Mouse (Mus musculus): Measurements from ENCODE around the gene Snrnp25. TPM values are rescaled to one million over a fixed set of nuclear protein-coding genes. Genes with fewer than 3 reads are reported as not detected.

Snrnp25 gene
- total and polyA plus RNA-seq, 3 experiments = 130 to 158 TPM; not detected in 1

DNA sequence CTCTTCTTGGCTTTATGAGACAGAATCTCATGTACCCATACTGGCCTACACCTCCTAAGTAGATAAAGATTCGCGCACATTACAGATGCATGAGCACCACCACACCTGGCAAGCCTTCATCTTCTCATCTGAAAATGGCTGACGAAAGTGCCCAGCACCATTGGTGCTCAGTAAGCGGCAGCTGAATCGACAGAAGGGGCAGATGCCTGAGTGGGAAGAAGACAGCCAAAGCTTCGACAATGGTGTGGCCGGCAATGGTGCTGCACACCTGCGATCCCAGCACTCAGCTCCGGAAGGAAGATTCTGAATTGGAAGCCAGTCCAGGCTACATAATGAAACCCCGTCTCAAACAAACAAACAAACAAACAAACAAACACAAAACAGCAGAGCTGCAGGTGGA lies 14.1 kb downstream of the Snrnp25 start:
- Histone ChIP-seq H3K27ac (ENCODE audit: control insufficient read depth, low read depth, low read length) (no peak overlapping the region), H3K9me3 (replicated peaks; ENCODE audit: insufficient read depth, low read length) (no peaks in the 10 kb centered on the region), H3K9ac (ENCODE audit: control insufficient read depth, low read depth, low read length, poor library complexity, severe bottlenecking) (no peak overlapping the region), H3K27me3 (ENCODE audit: control insufficient read depth in 1 of 2, insufficient read depth in 2 of 2, low read length in 2 of 2) (peaks cover 10 to 14% of the 10 kb centered on the region in 2 experiments), H3K4me3 (ENCODE audit: control insufficient read depth in 1 of 2, insufficient read depth in 1 of 2, low read depth in 2 of 2, low read length in 2 of 2) (no peak overlapping the region), H3K4me1 (ENCODE audit: control insufficient read depth in 1 of 2, insufficient read depth in 2 of 2, low read length in 2 of 2) (peaks cover 0 to 4% of the 10 kb centered on the region in 2 experiments; a peak in 1 of 4 replicates), H3K79me2 (ENCODE audit: control insufficient read depth, insufficient read depth, low read length, poor library complexity) (peaks cover 3% of the 10 kb centered on the region; the same call in 1 of the 2 replicates), H3K36me3 (ENCODE audit: control insufficient read depth in 1 of 2, insufficient read depth in 2 of 2, low read length in 2 of 2) (no peaks in the 10 kb centered on the region)
- DNase-seq (ENCODE audit: low read depth, low spot score) = no peak
- TF ChIP-seq GATA1 (IDR thresholded peaks at IDR 0.05; ENCODE audit: low read depth, low read length) (no peak), EP300 (IDR thresholded peaks at IDR 0.05; ENCODE audit: low read depth in 1 of 2, low read length in 2 of 2) (no peak), CHD1 (IDR thresholded peaks at IDR 0.05; ENCODE audit: low read depth, low read length) (no peak), MAZ (IDR thresholded peaks at IDR 0.05; ENCODE audit: low read depth, low read length) (no peak), NRF1 (IDR thresholded peaks at IDR 0.05; ENCODE audit: insufficient read depth, low read depth, low read length, poor library complexity, severe bottlenecking) (no peak), USF1 (IDR thresholded peaks at IDR 0.05; ENCODE audit: low read depth, low read length) (no peak), RAD21 (IDR thresholded peaks at IDR 0.05; ENCODE audit: low read depth, low read length) (no peak), SMC3 (IDR thresholded peaks at IDR 0.05; ENCODE audit: low read depth, low read length) (no peak), USF2 (IDR thresholded peaks at IDR 0.05; ENCODE audit: borderline replicate concordance in 1 of 2, insufficient read depth in 1 of 2, low read depth in 1 of 2, low read length in 2 of 2) (no peak), ZMIZ1 (IDR thresholded peaks at IDR 0.05; ENCODE audit: low read depth, low read length) (no peak), POLR2A (IDR thresholded peaks at IDR 0.05; ENCODE audit: control insufficient read depth in 1 of 2, insufficient read depth in 1 of 2, low read depth in 1 of 2, low read length in 2 of 2, poor library complexity in 1 of 2) (no peak)

DNA sequence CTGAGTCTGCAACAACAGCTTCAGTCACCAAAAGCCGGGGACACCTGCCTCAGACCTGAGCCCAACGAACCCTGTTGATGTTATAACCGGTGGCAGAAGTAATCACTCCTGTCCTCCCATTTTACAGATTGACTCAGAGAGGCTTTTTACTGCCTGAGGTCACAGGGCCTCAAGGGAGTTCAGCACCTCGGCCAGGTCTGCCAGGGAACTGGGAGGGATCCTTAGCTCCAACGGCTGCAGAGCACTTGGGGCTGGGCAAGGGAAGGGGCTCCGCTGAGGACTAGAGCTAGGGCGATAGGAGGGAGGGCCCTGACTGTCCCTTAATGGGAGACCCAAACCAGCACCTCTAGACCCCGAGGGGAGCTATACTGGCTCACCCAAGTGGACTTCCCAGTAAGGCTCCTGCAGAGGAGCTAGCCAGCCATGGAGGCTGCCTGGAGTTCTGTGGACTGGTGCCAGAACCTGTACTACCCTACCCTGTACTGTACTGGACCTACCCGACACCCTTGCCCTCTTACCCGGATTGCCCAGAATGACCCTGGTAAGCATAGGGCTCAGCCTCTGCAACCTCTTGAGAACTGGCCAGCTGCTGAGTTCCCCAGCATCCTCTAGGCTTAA lies 15.5 kb downstream of the Snrnp25 start:
- peak; percentile 49 for DNase-seq (ENCODE audit: low read depth, low spot score)
- Histone ChIP-seq H3K27me3 (ENCODE audit: control insufficient read depth in 1 of 2, insufficient read depth in 2 of 2, low read length in 2 of 2) (peaks cover 10 to 14% of the 10 kb centered on the region in 2 experiments), H3K9ac (ENCODE audit: control insufficient read depth, low read depth, low read length, poor library complexity, severe bottlenecking) (no peak overlapping the region), H3K9me3 (replicated peaks; ENCODE audit: insufficient read depth, low read length) (no peaks in the 10 kb centered on the region), H3K36me3 (ENCODE audit: control insufficient read depth in 1 of 2, insufficient read depth in 2 of 2, low read length in 2 of 2) (peaks cover 0 to 9% of the 10 kb centered on the region in 2 experiments; a peak in 2 of 4 replicates), H3K27ac (ENCODE audit: control insufficient read depth, low read depth, low read length) (no peak overlapping the region), H3K4me1 (ENCODE audit: control insufficient read depth in 1 of 2, insufficient read depth in 2 of 2, low read length in 2 of 2) (peaks cover 7 to 17% of the 10 kb centered on the region in 2 experiments), H3K79me2 (ENCODE audit: control insufficient read depth, insufficient read depth, low read length, poor library complexity) (peaks cover 3% of the 10 kb centered on the region; the same call in 1 of the 2 replicates), H3K4me3 (ENCODE audit: control insufficient read depth in 1 of 2, insufficient read depth in 1 of 2, low read depth in 2 of 2, low read length in 2 of 2) (peak overlapping the region in 1 of 2 experiments; percentile 60; a peak in 2 of 4 replicates)
- no peak for TF ChIP-seq NRF1 (IDR thresholded peaks at IDR 0.05; ENCODE audit: insufficient read depth, low read depth, low read length, poor library complexity, severe bottlenecking)
- TF ChIP-seq KAT2A (conservative IDR thresholded peaks at IDR 0.05; ENCODE audit: low read depth, low read length) = no peak
